8 mouse cellular contexts compared by ENCODE assay signal in the genomic region with DNA sequence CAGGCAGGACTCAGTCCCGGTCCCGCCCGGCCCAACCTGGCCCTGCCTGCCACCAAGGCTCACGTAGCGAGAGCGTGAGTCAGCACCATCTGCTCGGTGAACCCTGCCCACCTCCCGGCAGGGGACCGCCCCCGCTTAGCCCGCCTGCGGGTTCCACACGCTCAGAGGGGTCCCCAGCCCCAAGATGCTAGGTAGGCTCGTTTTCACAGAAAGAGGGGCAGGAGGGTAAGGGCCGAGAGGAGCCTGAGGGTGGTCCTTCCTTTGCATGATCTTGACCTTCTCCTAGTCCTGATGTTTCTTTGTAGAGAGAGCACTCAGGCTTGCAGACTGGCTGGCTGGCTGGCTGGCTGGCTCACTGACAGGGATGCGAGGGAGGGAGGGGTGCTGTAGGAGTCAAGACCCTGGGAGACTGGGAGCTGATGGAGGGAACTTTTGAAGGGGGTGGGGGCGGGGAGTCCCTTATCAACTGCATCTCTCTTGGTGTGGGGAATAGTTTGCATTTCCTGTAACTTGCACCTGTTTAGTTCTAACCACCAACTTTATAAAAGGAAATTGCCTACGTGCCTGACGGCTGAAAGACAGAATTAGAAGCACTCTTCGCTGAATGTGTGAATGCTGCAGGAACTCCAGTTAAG.
DNase-seq lines count a peak whose midpoint lies in the region; ATAC-seq and TF ChIP-seq lines count a peak whose summit lies in the region.

No protein-coding gene starts in this region.

- DNase-seq in MEL (ENCODE audit: low read depth, low spot score) = peak; percentile 86
- DNase-seq in cerebellum, adult 2 months = peak; percentile 78 to 83
- DNase-seq in forebrain, postnatal 0 days = peak; percentile 54
- DNase-seq in left cerebral cortex, adult 11 months (ENCODE audit: low spot score) = peak; percentile 14
- peak; percentile 22 for DNase-seq in lung, postnatal 14 days
- peak; percentile 57 for DNase-seq in retina, embryonic 14.5 days (ENCODE audit: low spot score)
- DNase-seq in thymus, postnatal 4 days = peak; percentile 87

- peak overlapping the region; percentile 23; the same call in 1 of the 2 replicates for H3K27ac ChIP-seq in MEL (ENCODE audit: control insufficient read depth, low read depth, low read length)
- no peak overlapping the region for H3K27ac ChIP-seq in cerebellum, adult 2 months (ENCODE audit: insufficient read depth, low read length)
- H3K27ac ChIP-seq in forebrain, postnatal 0 days (ENCODE audit: low read depth, low read length) = no peak overlapping the region

- no peaks in the 10 kb centered on the region for H3K27me3 ChIP-seq in MEL (ENCODE audit: control insufficient read depth in 1 of 2, insufficient read depth in 2 of 2, low read length in 2 of 2)
- no peaks in the 10 kb centered on the region for H3K27me3 ChIP-seq in cerebellum, adult 2 months (ENCODE audit: control insufficient read depth, insufficient read depth, low read length)
- H3K27me3 ChIP-seq in forebrain, postnatal 0 days (ENCODE audit: insufficient read depth, low read length) = no peaks in the 10 kb centered on the region

- H3K4me3 ChIP-seq in MEL (ENCODE audit: control insufficient read depth in 1 of 2, insufficient read depth in 1 of 2, low read depth in 2 of 2, low read length in 2 of 2) = peak overlapping the region; percentile 64 to 88
- H3K4me3 ChIP-seq in cerebellum, adult 2 months (replicated peaks; ENCODE audit: insufficient read depth, low read depth, low read length) = peak overlapping the region; percentile 20
- H3K4me3 ChIP-seq in forebrain, postnatal 0 days (ENCODE audit: low read depth, low read length) = peak overlapping the region; percentile 30

- no peaks in the 10 kb centered on the region for H3K9me3 ChIP-seq in MEL (replicated peaks; ENCODE audit: insufficient read depth, low read length)
- no peaks in the 10 kb centered on the region for H3K9me3 ChIP-seq in forebrain, postnatal 0 days (ENCODE audit: low read length)

- no peak for TF ChIP-seq RAD21 in MEL (IDR thresholded peaks at IDR 0.05; ENCODE audit: low read depth, low read length)

- peaks cover 8 to 16% of the 10 kb centered on the region in 2 experiments for H3K4me1 ChIP-seq in MEL (ENCODE audit: control insufficient read depth in 1 of 2, insufficient read depth in 2 of 2, low read length in 2 of 2)
- no peaks in the 10 kb centered on the region for H3K4me1 ChIP-seq in cerebellum, adult 2 months (ENCODE audit: control insufficient read depth, insufficient read depth, low read length)
- peaks cover 5% of the 10 kb centered on the region; the same call in 1 of the 2 replicates for H3K4me1 ChIP-seq in forebrain, postnatal 0 days (ENCODE audit: insufficient read depth)

- WGBS in cerebellum, adult 2 months = 2% methylated on average over 20 of the region's 20 CpGs
- WGBS in forebrain, postnatal 0 days = 2% methylated on average over 20 of the region's 20 CpGs

- H3K4me2 ChIP-seq in forebrain, postnatal 0 days (ENCODE audit: low read depth) = peak overlapping the region; percentile 71

- no peaks in the 10 kb centered on the region for H3K79me2 ChIP-seq in MEL (ENCODE audit: control insufficient read depth, insufficient read depth, low read length, poor library complexity)

- H3K9ac ChIP-seq in MEL (ENCODE audit: control insufficient read depth, low read depth, low read length, poor library complexity, severe bottlenecking) = peak overlapping the region; percentile 44
- peak overlapping the region; percentile 46 for H3K9ac ChIP-seq in forebrain, postnatal 0 days

- TF ChIP-seq POLR2A in MEL (IDR thresholded peaks at IDR 0.05; ENCODE audit: control insufficient read depth in 1 of 2, insufficient read depth in 1 of 2, low read depth in 1 of 2, low read length in 2 of 2, poor library complexity in 1 of 2) = no peak
- TF ChIP-seq POLR2A in cerebellum, adult 2 months (IDR thresholded peaks at IDR 0.05; ENCODE audit: borderline replicate concordance, insufficient read depth, low read length) = no peak

- TF ChIP-seq EP300 in MEL (IDR thresholded peaks at IDR 0.05; ENCODE audit: low read depth in 1 of 2, low read length in 2 of 2) = peak in 1 of 2 experiments; percentile 17; a peak in 1 of 4 replicates

- H3K36me3 ChIP-seq in MEL (ENCODE audit: control insufficient read depth in 1 of 2, insufficient read depth in 2 of 2, low read length in 2 of 2) = peaks cover 0 to 2% of the 10 kb centered on the region in 2 experiments; a peak in 2 of 4 replicates
- H3K36me3 ChIP-seq in forebrain, postnatal 0 days (ENCODE audit: insufficient read depth) = no peaks in the 10 kb centered on the region

- no peak for TF ChIP-seq CTCF in MEL (IDR thresholded peaks at IDR 0.05 in 2 of 3, conservative IDR thresholded peaks at IDR 0.05 in 1 of 3; ENCODE audit: control insufficient read depth in 1 of 3, insufficient read depth in 1 of 3, low read depth in 2 of 3, low read length in 3 of 3, poor library complexity in 1 of 3, severe bottlenecking in 1 of 3)
- no peak for TF ChIP-seq CTCF in cerebellum, adult 2 months (IDR thresholded peaks at IDR 0.05; ENCODE audit: borderline replicate concordance, insufficient read depth, low read depth, low read length)
- no peak for TF ChIP-seq CTCF in forebrain, postnatal 0 days (IDR thresholded peaks at IDR 0.05; ENCODE audit: low read depth)

- ATAC-seq in forebrain, postnatal 0 days = peak; percentile 71
- ATAC-seq in hematopoietic stem cell, adult 5-6 weeks (replicated peaks in 1 of 2; ENCODE audit: insufficient read depth in 1 of 2, low FRiP score in 2 of 2, low TSS enrichment in 1 of 2, low read depth in 1 of 2, poor library complexity in 2 of 2, severe bottlenecking in 2 of 2) = peak; percentile 84 to 91

TF ChIP-seq in MEL, 35 proteins besides CTCF, POLR2A, EP300 and RAD21:
- peak; percentile 67; the same call in 1 of the 2 replicates for TF ChIP-seq ETS1 (IDR thresholded peaks at IDR 0.05; ENCODE audit: low read depth, low read length)
- no peak for TF ChIP-seq POLR2AphosphoS5 (IDR thresholded peaks at IDR 0.05; ENCODE audit: borderline replicate concordance, low read depth, low read length)
- no peak for TF ChIP-seq KAT2A (conservative IDR thresholded peaks at IDR 0.05; ENCODE audit: low read depth, low read length)
- no peak for TF ChIP-seq MYC (IDR thresholded peaks at IDR 0.05; ENCODE audit: low read depth, low read length)
- peak; percentile 74 for TF ChIP-seq MAZ (IDR thresholded peaks at IDR 0.05; ENCODE audit: low read depth, low read length)
- peak; percentile 46 for TF ChIP-seq SIN3A (IDR thresholded peaks at IDR 0.05; ENCODE audit: low read length)
- TF ChIP-seq TCF12 (IDR thresholded peaks at IDR 0.05; ENCODE audit: low read depth, low read length) = 0 out of 2 replicates have a peak, but pooled peaks have one; percentile 10
- peak; percentile 17 for TF ChIP-seq NELFE (IDR thresholded peaks at IDR 0.05; ENCODE audit: low read depth, low read length)
- peak; percentile 57; the same call in 1 of the 2 replicates for TF ChIP-seq GATA1 (IDR thresholded peaks at IDR 0.05; ENCODE audit: low read depth, low read length)
- TF ChIP-seq TBP (IDR thresholded peaks at IDR 0.05; ENCODE audit: low read depth, low read length) = 0 out of 2 replicates have a peak, but pooled peaks have one; percentile 33
- no peak for TF ChIP-seq ZMIZ1 (IDR thresholded peaks at IDR 0.05; ENCODE audit: low read depth, low read length)
- no peak for TF ChIP-seq CHD2 (IDR thresholded peaks at IDR 0.05; ENCODE audit: low read length)
- TF ChIP-seq MAFK (IDR thresholded peaks at IDR 0.05; ENCODE audit: borderline replicate concordance, low read depth, low read length) = 0 out of 2 replicates have a peak, but pooled peaks have one; percentile 6
- TF ChIP-seq POLR2AphosphoS2 (IDR thresholded peaks at IDR 0.05; ENCODE audit: low read length) = no peak
- TF ChIP-seq ZNF384 (IDR thresholded peaks at IDR 0.05; ENCODE audit: low read depth, low read length) = no peak
- TF ChIP-seq MAX (IDR thresholded peaks at IDR 0.05; ENCODE audit: low read length) = no peak

Comparison
In these comparisons a context has a peak if more than half of its experiments do, and no peak if none do; other contexts are left out.
1. DNase-seq: peak in every context shown above with its lines; median percentile 87 in thymus, postnatal 4 days; 86 in MEL; 80 in cerebellum, adult 2 months; 57 in retina, embryonic 14.5 days; 54 in forebrain, postnatal 0 days; 22 in lung, postnatal 14 days; 14 in left cerebral cortex, adult 11 months.
2. H3K4me3 ChIP-seq: peak in every context shown above with its lines; median percentile 76 in MEL; 30 in forebrain, postnatal 0 days; 20 in cerebellum, adult 2 months.